Mouse (Mus musculus): ENCODE data around the gene Osgep. TPM values are rescaled to one million over a fixed set of nuclear protein-coding genes. Genes with fewer than 3 reads are reported as not detected.

Gene Osgep
- polyA plus RNA-seq, 1 experiment from 2014 or later: 54.3 TPM

DNA sequence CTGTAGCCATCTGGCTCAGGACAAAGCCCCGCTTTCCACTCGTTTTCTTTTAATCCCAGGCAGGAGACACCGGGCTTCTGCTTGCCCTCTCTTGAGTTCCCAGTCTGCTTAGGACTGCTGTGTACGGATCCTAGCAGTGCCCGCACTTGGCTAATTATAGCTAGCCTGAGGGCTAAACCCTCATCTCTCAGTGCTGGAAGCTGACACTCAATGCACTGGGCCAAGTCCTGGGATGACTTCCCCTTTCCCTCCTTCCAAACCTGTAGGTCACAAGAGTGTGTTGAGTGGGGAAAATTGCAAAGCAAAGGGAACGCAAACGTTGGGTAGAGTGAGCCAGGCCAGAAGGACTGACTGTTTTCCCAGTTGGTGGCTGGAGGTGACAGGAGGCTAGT, 27.3 kb downstream of the Osgep start, which contains the start of gene Klhl33:
Gene Klhl33 (minus strand): TSS at position 134 of the 392 bp plus-strand sequence.
- CTCF ChIA-PET: no interaction called here
- in situ Hi-C loops (cut with MboI; ENCODE audit: low pct_unique_long_range_greater_than_20kb): no loop called here

DNA sequence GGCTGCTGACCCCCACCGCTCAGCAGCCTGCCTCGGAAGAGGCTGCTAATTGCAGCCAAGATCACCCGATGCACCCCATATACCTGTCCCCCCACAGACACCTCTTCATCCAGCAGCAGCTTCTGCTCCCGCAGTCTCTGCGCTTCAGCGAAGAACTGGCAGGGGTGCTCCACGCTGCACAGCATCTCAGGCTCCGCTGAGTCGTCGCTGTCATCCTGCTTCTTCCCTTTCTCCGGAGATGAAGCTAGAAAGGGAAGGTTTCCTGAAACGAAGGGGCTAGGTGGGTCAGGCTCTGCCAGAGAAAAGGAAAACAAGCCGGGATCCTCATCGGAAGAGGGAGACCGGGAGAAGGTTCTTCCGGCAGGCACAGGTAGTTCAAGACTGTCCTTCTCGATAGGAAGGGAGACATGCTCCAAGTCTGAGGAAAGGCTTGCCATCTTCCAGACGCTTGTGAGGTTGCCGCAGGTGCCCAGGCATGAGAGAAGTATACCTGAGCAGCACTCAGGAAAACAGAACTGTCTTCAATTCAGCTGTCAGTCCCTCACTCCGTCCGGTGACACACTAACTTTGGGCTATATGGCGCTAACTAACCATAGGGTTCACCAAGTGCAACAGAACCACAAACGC, 27.8 kb downstream of the Osgep start:
- ATAC-seq: peak; percentile 8
- H3K27me3 ChIP-seq: no peaks in the 10 kb centered on the region
- in situ Hi-C loops (cut with MboI; ENCODE audit: low pct_unique_long_range_greater_than_20kb): no loop called here
- no peak for DNase-seq (ENCODE audit: low read depth, low spot score)
- ChIA-PET POLR2A (no interaction called here), CTCF (interaction anchor here (1.0 to 1.1 kb wide), 2 partner anchors 12 to 27 kb away, joined by 3 read pairs; partner anchors contain the start of genes Apex1 and Osgep)
- no peak for TF ChIP-seq CTCF (IDR thresholded peaks at IDR 0.05)

More for the DNA sequence above, 27.3 kb downstream of the Osgep start, which contains the start of gene Klhl33:
- no peak for TF ChIP-seq CTCF (IDR thresholded peaks at IDR 0.05)
- no peak for DNase-seq (ENCODE audit: low read depth, low spot score)
- ATAC-seq: no peak
- POLR2A ChIA-PET: no interaction called here
- H3K27me3 ChIP-seq: no peaks in the 10 kb centered on the region

DNA sequence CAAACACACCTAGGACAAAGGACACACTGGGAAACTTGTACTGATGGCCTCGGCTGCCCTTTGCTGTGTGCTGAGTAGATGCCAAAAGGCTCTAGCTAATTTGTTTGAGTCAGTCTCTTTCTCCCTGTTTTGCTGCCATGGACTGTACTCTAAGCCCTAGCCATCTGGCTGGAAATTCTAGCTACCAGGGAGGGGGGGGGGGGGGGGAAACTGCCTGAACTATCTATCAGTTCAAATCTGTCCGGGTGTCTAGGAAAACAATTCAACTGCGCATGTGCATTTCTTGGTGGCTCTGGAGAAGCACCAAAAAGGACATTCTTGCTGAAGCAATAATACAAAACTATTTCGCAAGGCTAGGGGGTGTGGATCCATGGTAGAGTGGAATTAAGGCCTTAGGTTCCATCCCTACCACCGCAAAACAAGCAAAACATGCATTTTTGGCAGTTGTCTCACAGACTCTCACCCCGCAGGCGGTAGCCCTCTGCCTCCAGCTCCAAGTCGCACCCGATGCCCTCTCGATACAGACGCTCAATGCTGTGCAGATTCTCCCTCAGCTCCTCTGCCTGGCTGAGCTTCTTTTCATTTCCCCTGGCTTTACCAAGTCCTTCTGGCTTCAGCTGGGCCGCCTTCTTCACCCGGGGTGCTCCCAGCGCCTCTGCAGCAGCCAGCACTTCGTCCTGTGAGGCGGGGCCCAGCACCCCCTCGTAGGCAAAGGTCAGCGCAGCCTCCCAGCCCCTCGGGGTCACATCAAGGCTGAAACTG, 28.5 kb downstream of the Osgep start:
- in situ Hi-C loops (cut with MboI; ENCODE audit: low pct_unique_long_range_greater_than_20kb): no loop called here

DNA sequence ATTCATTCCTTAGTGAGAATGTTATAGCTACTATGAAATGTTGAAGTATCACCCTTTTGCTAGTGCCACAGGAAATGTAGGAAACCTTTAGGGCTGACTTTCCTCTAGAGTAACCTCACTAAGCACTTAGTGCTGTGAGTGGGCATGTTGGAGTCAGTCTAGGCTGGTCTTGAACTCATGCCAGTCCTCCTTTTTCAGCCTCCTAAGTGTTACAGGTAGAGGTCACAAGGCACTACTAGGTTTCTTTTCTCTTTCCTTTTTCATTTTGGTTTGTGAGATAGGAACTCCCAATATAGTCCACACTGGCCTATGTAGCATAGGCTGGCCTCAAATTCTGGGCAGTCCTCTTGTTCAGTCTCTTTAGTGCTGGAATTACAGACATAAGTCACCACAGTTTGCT, 29.3 kb downstream of the Osgep start:
- DNase-seq (ENCODE audit: low read depth, low spot score): no peak
- ChIA-PET CTCF (interaction anchor here (0.9 to 1.2 kb wide), 2 partner anchors 9 to 169 kb away, joined by 3 to 4 read pairs; no protein-coding TSS in a partner anchor), POLR2A (interaction anchor here (0.8 to 1.3 kb wide), 2 partner anchors 25 to 35 kb away, joined by 3 to 4 read pairs; partner anchors contain the start of genes Pip4p1, Pnp and Tep1)
- in situ Hi-C loops (cut with MboI; ENCODE audit: low pct_unique_long_range_greater_than_20kb): no loop called here
- TF ChIP-seq CTCF (IDR thresholded peaks at IDR 0.05): no peak
- H3K27me3 ChIP-seq: no peaks in the 10 kb centered on the region
- no peak for ATAC-seq

More for the DNA sequence above, 28.5 kb downstream of the Osgep start:
- ChIA-PET POLR2A (interaction anchor here (0.8 to 1.3 kb wide), 2 partner anchors 26 to 34 kb away, joined by 3 to 4 read pairs; partner anchors contain the start of genes Pip4p1, Pnp and Tep1), CTCF (interaction anchor here (0.9 to 1.2 kb wide), 4 partner anchors 9 to 169 kb away, joined by 3 to 4 read pairs (median 3); partner anchors contain the start of genes Apex1 and Osgep)
- TF ChIP-seq CTCF (IDR thresholded peaks at IDR 0.05): no peak
- H3K27me3 ChIP-seq: no peaks in the 10 kb centered on the region
- peak; percentile 95 for DNase-seq (ENCODE audit: low read depth, low spot score)
- peak; percentile 97 for ATAC-seq

DNA sequence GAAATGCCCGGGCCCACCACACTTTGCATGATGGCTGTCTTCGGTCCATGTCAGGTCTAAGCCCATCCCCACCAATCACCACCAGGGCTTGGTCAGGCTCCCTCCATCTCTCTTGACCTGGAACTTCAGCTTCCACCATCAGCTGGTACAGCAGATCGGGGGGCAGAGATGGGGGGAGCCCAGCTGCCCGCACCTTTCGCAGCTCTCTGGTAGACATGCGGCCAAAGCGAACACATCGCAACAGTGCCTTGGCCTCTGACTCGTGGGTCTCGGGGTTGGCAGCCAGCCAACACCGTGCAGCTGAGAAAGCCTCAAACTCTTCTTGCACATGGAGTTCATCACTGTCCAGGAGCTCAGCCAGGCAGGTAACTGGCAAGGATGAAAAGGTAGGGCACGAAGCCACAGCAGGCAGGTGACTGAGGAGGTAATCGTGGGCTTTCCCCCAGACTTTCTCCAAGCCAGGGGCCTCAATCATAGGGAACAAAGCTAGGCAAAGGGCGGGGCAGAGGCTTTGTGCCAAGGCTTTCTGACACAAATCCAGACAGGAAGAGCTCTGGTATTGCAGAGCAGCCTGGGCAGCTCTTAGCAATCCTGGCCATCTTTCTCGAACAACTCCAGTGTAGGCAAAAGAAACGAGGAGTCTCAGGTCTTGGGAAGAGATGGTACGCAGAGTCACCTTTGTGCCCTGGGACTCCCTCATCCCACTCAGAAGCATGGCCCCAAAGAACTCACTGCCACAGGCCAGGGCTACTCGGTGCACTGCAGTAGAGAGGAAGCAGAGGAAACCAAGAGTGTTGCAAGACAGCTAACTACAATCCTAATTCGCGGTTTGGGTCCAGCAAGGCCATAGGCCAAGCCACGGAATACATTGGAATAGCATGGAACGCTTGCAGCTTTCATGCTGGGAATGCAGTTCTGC, 31.9 kb downstream of the Osgep start:
- no peak for TF ChIP-seq CTCF (IDR thresholded peaks at IDR 0.05)
- in situ Hi-C loops (cut with MboI; ENCODE audit: low pct_unique_long_range_greater_than_20kb): no loop called here
- ChIA-PET CTCF (interaction anchor here (0.9 kb wide), 1 partner anchor 134 kb away, joined by 3 read pairs; no protein-coding TSS in a partner anchor), POLR2A (no interaction called here)
- H3K27me3 ChIP-seq: no peaks in the 10 kb centered on the region
- no peak for DNase-seq (ENCODE audit: low read depth, low spot score)
- no peak for ATAC-seq

DNA sequence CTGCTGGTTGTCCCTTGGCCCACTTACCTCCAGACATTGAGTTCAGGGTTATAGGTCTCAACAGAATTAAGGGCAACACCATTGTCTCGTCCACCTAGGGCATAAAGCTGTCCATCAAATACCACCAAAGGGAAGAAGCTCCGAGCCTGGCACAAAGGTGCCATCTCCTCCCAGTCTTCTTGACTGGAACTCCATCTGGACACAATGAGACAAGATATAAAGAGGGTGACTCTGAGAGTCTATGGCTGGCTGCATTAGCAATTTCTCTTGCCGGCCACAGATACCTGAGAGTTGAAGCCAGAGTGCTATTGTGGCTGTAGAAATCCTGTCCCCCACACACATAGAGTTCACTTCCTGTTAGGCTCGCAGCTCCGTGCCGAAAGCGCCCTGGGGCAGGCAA, 32.6 kb downstream of the Osgep start:
- in situ Hi-C loops (cut with MboI; ENCODE audit: low pct_unique_long_range_greater_than_20kb): no loop called here
- CTCF ChIA-PET: interaction anchor here (0.9 kb wide), 1 partner anchor 134 kb away, joined by 3 read pairs; no protein-coding TSS in a partner anchor
- POLR2A ChIA-PET: interaction anchor here (0.6 kb wide), 1 partner anchor 991 kb away, joined by 3 read pairs; no protein-coding TSS in a partner anchor
- TF ChIP-seq CTCF (IDR thresholded peaks at IDR 0.05): no peak
- DNase-seq (ENCODE audit: low read depth, low spot score): no peak
- no peak for ATAC-seq
- H3K27me3 ChIP-seq: no peaks in the 10 kb centered on the region

DNA sequence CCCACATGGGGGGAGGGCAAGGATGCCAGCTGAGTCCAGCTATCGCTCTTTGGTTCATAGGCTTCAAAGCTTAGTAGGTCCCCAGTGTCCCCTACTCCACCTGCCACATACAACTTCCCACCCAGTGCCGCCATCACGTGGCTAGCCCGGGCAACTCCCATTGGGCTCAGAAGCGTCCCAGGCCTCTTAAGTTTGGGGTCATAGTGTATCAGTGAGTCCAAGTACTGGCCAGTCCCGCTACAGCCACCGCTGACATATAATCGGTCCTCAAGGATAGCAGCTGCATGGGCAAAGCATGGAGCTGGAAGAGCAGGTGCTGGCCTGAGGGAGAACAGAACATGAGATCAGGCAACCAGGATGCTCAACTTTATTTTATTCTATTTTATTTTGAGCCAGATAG, 33.1 kb downstream of the Osgep start:
- H3K27me3 ChIP-seq: no peaks in the 10 kb centered on the region
- no peak for ATAC-seq
- in situ Hi-C loops (cut with MboI; ENCODE audit: low pct_unique_long_range_greater_than_20kb): no loop called here
- no peak for DNase-seq (ENCODE audit: low read depth, low spot score)
- ChIA-PET POLR2A (interaction anchor here (0.6 kb wide), 1 partner anchor 992 kb away, joined by 3 read pairs; no protein-coding TSS in a partner anchor), CTCF (interaction anchor here (0.9 kb wide), 1 partner anchor 135 kb away, joined by 3 read pairs; no protein-coding TSS in a partner anchor)
- TF ChIP-seq CTCF (IDR thresholded peaks at IDR 0.05): no peak

DNA sequence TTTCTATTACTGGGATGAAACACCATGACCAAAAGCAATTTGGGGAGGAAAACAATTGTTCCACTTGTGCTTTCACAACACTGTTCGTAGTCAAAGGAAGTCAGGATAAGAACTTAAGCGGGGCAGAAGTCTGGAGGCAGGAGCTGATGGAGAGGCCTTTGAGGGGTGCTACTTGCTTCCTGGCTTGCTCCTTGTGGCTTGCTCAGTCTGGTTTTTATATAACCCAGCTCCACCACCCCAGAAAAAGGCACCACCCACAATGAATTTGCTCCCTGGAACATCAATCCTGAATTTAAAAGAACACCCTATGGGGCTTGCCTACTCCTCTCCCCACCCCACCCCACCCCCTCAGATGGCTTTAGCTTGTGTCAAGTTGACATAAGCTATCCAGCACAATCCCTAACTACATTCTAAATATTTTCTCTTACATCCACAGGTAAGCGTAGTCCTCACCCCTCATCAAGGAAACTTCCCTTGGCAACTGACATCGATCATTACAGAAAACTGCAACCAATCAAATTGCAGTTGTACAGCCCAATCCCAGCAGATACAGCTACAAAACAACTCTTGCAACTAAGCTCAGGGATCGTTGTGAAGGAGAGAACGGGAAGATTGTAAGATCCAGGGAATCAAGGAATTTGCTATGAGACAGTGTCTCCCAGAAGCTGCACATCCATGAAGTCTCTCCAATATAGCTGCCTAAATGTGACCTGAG, 48.3 kb downstream of the Osgep start:
- ChIA-PET POLR2A (no interaction called here), CTCF (interaction anchor here (0.8 to 2.4 kb wide), 3 partner anchors 9 to 113 kb away, joined by 3 to 9 read pairs (median 3); no protein-coding TSS in a partner anchor)
- H3K27me3 ChIP-seq: no peaks in the 10 kb centered on the region
- ATAC-seq (no peak), DNase-seq (ENCODE audit: low read depth, low spot score) (no peak)
- TF ChIP-seq CTCF (IDR thresholded peaks at IDR 0.05): no peak
- in situ Hi-C loops (cut with MboI; ENCODE audit: low pct_unique_long_range_greater_than_20kb): no loop called here

DNA sequence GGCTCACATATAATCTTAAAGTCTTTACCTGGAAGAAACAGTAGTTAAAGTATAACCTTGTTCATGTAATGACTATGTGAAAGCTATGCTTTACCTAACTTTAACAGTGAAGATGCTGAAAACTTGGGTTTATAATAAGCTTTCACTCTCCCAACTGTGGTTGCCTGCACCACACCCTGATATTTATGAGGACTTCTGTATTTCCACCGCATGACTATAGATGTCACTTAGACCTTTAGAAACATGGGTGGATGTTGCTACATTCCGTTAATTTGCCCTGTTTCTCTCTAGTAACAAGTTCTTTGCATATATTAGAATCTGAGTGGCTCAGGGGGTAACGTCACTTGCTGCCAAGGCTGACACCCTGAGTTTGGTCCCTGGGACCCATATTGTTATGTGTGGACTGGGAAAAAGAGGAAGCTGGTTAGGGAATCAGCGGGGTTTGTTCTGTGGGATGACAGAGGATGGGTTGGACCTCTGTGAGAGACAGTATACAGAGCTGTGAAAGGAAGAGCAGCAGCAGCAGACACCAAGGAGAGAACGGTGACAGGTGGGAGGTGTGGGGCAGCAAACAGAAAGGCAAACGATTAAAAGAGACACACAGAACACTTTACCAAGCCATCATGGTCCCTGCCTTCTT, 49.0 kb downstream of the Osgep start:
- in situ Hi-C loops (cut with MboI; ENCODE audit: low pct_unique_long_range_greater_than_20kb): no loop called here
- DNase-seq (ENCODE audit: low read depth, low spot score): no peak
- ATAC-seq: no peak
- no peak for TF ChIP-seq CTCF (IDR thresholded peaks at IDR 0.05)
- CTCF ChIA-PET: interaction anchor here (0.8 to 2.4 kb wide), 2 partner anchors 9 to 55 kb away, joined by 3 to 9 read pairs; no protein-coding TSS in a partner anchor
- H3K27me3 ChIP-seq: no peaks in the 10 kb centered on the region
- POLR2A ChIA-PET: no interaction called here
